Mouse (Mus musculus) Patski (cell line): ENCODE measurements around the gene Rbx1. TPM values are rescaled to one million over a fixed set of nuclear protein-coding genes. Genes with fewer than 3 reads are reported as not detected.

Source experiments
- ATAC-seq: fragments of 100-300 bp; one replicate; pipeline ENCODE4 v1.8.0; 2021
- CTCF ChIA-PET: fragments of 350-600 bp; sonication (Branson Sonifier 250); formaldehyde crosslinking; loops from one replicate; lab custom pipeline; 2022; ENCODE audit warnings: inconsistent platforms; lab: Charles Lee
- POLR2A ChIA-PET: fragments of 350-600 bp; sonication (Branson Sonifier 250); formaldehyde crosslinking; loops from one replicate; lab custom pipeline; 2022; ENCODE audit warnings: antibody characterized with exemption, inconsistent platforms; lab: Charles Lee
- DNase-seq: peaks from one replicate; pipeline ENCODE4 v3.0.0-alpha.2; 2011; ENCODE audit warnings: low read depth, low spot score
- H3K27me3 ChIP-seq: fragments of 371-371 bp; one replicate; pipeline ENCODE4 v1.5.1; 2021
- CTCF ChIP-seq: fragments of 100-300 bp; IDR thresholded peaks from one replicate; pipeline ENCODE4 v1.5.1; 2021
- in situ Hi-C: fragments of 300-500 bp; cut with MboI; formaldehyde crosslinking; loops from 3 replicates; pipeline ENCODE4 v1.11.1; 2018; ENCODE audit warnings: low pct_unique_long_range_greater_than_20kb, mixed read lengths
- polyA plus RNA-seq: library from polyadenylated mRNA; unstranded; gene quantifications from one replicate; pipeline ENCODE4 v1.2.3, GENCODE M21; 2021

Rbx1 gene
- polyA plus RNA-seq, 1 experiment from 2014 or later = 157 TPM

DNA sequence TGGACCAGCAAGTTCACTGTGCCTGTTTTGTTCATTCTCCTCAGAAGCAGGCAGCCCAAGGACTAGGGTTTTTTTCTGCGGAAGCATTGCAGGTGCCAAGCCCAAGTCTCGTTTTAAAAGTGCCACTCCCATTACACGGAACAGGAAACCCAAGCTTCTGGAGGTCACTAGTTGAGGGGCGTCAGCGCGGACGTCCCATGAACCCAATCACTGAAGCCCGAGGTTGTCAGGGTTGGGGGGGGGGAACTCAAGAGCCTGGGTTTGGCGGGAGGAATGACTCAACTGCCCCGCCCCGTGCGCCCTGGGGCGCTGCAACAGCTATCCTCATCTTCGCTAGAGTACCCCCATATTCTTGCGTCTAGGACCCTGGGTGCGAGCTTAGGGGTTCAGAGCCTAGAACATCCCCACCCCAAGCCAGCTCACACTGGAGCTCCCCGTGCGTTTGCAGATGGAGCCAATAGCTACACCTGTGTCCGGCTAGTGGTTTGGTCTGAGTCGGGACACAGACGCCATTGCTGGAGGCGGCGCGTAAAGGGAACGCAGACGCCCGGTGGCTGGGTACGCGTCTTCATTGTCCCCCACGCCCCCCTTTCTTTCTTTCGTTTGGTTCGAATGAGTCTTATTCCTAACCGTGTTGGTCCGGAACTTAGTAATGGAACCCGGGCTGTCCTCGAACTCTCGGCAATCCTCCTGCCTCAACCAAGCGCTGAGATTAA lies 56.1 kb downstream of the Rbx1 start:
- in situ Hi-C loops = no loop called here
- CTCF ChIA-PET = no interaction called here
- peaks cover 7% of the 10 kb centered on the region for H3K27me3 ChIP-seq
- no peak for DNase-seq
- POLR2A ChIA-PET = no interaction called here
- no peak for ATAC-seq
- TF ChIP-seq CTCF = no peak

DNA sequence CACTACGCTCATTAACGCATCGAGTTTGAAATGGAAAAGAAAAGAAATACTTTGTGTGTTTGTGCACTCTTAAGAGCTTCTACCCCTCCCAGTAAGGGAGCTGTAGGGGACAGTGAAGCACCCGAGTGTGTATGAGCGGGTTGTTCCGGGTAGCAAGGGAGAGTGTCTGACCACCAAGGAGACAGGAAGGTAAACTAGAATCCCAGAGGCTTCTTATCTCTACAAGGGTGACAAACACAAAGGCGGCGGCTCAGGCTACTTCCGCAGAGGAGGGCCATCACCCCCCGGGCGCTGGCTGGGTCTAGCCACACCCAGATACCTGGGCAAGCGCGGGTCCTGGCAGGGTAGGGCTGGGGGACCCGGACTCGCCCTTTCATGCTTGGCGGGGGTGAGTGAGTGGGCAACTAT lies 56.7 kb downstream of the Rbx1 start:
- in situ Hi-C loops = no loop called here
- DNase-seq (no peak), ATAC-seq (peak; percentile 46)
- no peak for TF ChIP-seq CTCF
- ChIA-PET CTCF (no interaction called here), POLR2A (no interaction called here)
- peaks cover 7% of the 10 kb centered on the region for H3K27me3 ChIP-seq

DNA sequence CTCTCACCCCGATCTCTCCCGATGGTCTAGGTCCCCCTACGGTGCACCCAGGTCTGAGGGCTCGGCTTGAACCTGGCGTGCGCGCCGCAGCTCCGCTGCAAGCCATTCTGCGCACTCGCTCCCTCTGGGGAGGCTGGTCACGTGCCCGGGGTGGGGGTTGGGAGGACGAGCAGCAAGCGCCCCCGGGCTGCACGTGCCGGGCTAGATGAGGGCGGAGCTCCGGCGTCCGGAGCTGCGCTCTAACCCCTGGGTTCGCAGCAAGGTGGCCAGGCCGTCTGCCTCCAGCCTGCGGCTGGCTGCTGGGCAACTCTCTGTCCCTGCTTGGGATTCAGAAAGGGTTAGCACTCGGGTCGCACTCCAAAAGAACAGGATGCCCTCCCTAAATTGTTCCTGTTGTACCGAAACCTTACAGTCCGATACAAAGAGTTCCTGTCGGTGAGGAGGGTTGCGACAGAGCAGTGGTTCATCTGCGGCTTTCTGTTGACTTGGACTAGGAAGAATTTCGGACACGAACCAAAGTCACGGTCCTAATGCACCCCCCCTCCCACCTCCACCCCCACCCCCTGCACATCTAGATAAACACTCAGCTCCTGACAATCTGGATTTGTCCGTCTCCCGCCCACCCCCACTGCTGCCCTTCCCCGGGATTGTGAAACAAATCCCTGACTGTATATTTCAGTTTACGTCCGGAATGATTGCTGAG lies 57.2 kb downstream of the Rbx1 start:
- in situ Hi-C loops = no loop called here
- no peak for TF ChIP-seq CTCF
- DNase-seq (no peak), ATAC-seq (peak; percentile 26)
- CTCF ChIA-PET = no interaction called here
- POLR2A ChIA-PET = no interaction called here
- H3K27me3 ChIP-seq = peaks cover 7% of the 10 kb centered on the region

DNA sequence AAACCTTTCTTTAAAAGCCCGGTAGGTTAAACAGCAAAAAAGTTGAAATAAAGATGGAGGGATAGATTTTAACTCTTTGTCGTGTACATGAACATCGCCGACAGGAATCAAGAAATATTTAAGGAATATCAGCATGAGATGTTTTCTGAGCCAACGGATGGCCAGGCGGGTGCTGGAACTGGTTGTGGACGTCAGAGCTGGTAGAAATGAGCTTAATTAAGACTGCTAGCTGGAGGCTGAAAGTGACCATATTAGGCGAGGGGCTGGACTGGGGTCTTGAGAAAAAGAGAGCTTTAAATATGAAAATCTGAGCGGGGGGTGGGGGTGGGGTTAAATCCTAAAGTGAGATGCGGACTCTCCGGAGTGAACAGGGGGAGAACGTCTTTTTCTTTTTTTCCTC lies 57.8 kb downstream of the Rbx1 start:
- no peak for ATAC-seq
- POLR2A ChIA-PET = interaction anchor here (0.8 kb wide), 1 partner anchor 869 kb away, joined by 3 read pairs; no protein-coding TSS in a partner anchor
- in situ Hi-C loops = no loop called here
- CTCF ChIA-PET = no interaction called here
- DNase-seq = no peak
- TF ChIP-seq CTCF = no peak
- H3K27me3 ChIP-seq = peaks cover 7% of the 10 kb centered on the region

Other genes starting within 250 kb of the Rbx1 start
- 0.05 TPM for gene Mchr1, start 230.8 kb upstream of the Rbx1 start, polyA plus RNA-seq
- 113 TPM for gene Slc25a17, start 105.5 kb upstream of the Rbx1 start, polyA plus RNA-seq
- 471 TPM for gene St13, start 66.2 kb upstream of the Rbx1 start, polyA plus RNA-seq
- gene Xpnpep3, start 66.2 kb upstream of the Rbx1 start, polyA plus RNA-seq = 13.8 TPM
- not detected for gene Dnajb7, start 58.0 kb upstream of the Rbx1 start, polyA plus RNA-seq
- 46.9 TPM for gene Ep300, start 119.1 kb downstream of the Rbx1 start, polyA plus RNA-seq
- gene L3mbtl2, start 197.6 kb downstream of the Rbx1 start, polyA plus RNA-seq = 24.2 TPM
- gene Chadl, start 231.0 kb downstream of the Rbx1 start, polyA plus RNA-seq = 9.1 TPM